Mouse (Mus musculus) liver, embryonic 18 days (tissue): ENCODE data around the gene Hdac1. TPM values are rescaled to one million over a fixed set of nuclear protein-coding genes. Genes with fewer than 3 reads are reported as not detected.

ENCODE experiments used
- polyA plus RNA-seq: library from polyadenylated mRNA; depleted of rRNA; stranded (reverse); fragments of >200 nt; gene quantifications from 2 replicates; pipeline ENCODE4 v1.2.3, GENCODE M21; 2012; rRNA removed

The Hdac1 gene
- polyA plus RNA-seq, result 54.0 and 56.1 TPM in 2 replicates

GRCm38 (mm10) chr4:129542592-129543141, at the start of gene Hdac1:
Gene Hdac1 (minus strand): TSS chr4:129542713.

GRCm38 (mm10) chr4:129578466-129578865, 36.0 kb upstream of the Hdac1 start, which contains the start of gene Fam167b:
Gene Fam167b (minus strand): TSS chr4:129578549.

DNA sequence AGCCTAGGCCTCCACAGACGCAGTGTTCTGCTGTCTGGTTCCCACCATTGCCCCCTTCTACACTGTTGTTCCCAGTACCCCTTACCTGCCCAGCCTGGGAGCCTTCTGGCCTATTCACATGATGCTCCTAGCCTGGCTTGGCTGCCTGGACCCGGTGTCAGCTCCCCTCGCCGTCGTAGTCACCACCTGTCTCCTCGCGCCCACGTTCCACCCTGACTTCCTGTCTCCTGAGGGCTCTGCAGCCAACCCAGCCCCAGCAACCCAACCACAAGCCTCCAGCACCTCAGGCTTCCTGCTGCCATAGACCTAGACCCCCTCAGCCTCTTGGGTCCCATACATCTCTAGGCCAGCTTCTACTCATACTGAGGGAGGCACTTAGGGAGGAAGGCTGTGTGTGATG, 30.9 kb upstream of the Hdac1 start, which contains the start of gene Lck:
Lck (minus strand) TSS at position 212 of the 400 bp plus-strand sequence.

DNA sequence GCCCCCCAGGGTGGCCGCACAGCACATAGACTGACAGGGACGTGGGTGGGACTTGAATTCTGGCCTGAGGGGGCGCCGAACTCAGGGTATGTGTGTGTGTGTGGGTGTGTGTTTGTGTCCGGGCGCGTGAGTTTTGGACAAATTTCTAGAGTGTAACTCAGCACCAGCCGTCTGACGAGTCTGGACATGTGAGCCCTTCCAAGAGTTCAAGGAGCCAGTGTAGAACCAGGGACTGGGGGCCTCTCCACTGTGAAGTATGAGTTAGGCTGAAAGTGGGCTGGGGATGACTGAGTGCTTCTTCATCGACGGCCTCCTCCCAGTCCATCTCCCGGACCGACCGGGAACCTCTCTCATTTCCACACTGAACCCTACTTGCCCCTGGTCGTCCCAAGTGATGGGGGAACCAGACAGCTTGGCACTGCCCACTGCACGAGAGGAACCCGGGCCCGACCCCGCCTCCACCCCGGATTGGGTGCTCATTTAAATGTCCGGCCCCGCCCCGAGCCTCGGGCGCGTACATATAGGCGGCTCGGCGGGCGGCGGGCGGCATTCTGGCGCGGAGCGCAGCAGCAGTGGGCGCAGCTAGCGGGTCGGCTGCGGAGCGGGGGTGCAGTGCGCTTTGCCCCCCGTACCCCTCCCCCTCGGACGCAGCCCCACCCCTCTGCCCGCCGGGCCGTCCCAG, 29.3 kb downstream of the Hdac1 start, which contains the start of gene Marcksl1:
Marcksl1 (plus strand) TSS at position 496 of the 682 bp plus-strand sequence.

DNA sequence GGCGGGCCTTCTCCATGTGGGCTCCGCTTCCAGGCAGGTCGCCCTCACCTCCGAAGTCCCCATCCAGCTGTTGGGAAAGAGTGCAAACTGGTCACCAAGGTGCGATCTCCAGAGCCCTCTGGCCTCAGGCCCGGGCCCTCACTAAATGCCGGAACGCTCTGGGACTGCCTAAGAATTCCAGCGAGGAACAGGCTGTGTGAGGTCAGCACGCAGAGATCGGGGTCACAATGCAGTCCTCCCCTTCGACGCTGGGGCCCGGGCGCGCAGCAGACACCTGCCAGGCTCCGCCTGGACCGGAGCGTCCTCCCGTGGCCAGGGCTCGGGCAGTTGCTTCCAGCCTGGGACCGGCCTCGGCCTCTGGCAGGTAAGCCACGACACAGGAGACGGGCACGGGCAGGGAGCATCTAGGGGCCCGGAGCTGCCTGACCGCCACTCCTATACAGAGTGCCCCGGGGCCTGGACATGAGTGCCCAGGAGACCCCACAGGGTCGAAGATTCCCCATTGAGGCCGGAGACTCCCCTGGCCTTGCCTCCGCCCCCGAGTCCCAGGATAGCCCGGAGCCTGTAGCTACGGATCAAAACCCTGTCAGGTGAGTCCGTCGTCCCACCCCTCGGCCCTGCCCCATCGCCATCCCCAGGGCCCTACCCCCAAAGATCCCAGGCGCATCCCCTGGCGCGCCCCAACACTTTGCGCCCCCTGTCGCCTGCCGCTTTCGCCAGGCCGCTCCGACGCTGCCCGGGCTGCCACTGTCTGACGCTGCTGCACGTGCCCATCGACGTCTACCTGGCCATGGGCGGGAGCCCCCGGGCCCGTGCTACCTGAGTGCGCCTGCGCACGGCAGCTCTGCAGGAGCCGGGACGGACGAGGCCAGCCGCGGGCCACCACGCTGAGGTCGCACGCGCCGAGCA, 51.3 kb downstream of the Hdac1 start, which contains the start of the genes Tssk3 and Fam229a:
Tssk3 (minus strand) TSS at position 51 of the 909 bp plus-strand sequence.
Fam229a (plus strand) TSS at position 219 of the 909 bp plus-strand sequence.

Other genes starting within 250 kb of the Hdac1 start
- 41.9 and 43.1 TPM in 2 replicates for gene Rbbp4, start 207.3 kb downstream of the Hdac1 start, polyA plus RNA-seq
- gene Zbtb8os, start 207.0 kb downstream of the Hdac1 start, polyA plus RNA-seq, result 32.4 and 33.6 TPM in 2 replicates
- gene Zbtb8a, start 164.6 kb downstream of the Hdac1 start, polyA plus RNA-seq, result 2.6 TPM in 2 replicates
- gene Zbtb8b, start 101.9 kb downstream of the Hdac1 start, polyA plus RNA-seq, result 1.6 and 1.8 TPM in 2 replicates
- 28.2 and 28.8 TPM in 2 replicates for gene Bsdc1, start 81.1 kb downstream of the Hdac1 start, polyA plus RNA-seq
- not detected in 2 replicates for gene Tssk3, start 51.7 kb downstream of the Hdac1 start, polyA plus RNA-seq
- 0.38 and 0.53 TPM in 2 replicates for gene Fam229a, start 51.5 kb downstream of the Hdac1 start, polyA plus RNA-seq
- 36.7 and 37.6 TPM in 2 replicates for gene Marcksl1, start 29.1 kb downstream of the Hdac1 start, polyA plus RNA-seq
- gene Lck, start 30.9 kb upstream of the Hdac1 start, polyA plus RNA-seq, result 3.4 and 3.7 TPM in 2 replicates
- 14.7 and 17.7 TPM in 2 replicates for gene Fam167b, start 35.8 kb upstream of the Hdac1 start, polyA plus RNA-seq
- gene Eif3i, start 57.9 kb upstream of the Hdac1 start, polyA plus RNA-seq, result 168 and 178 TPM in 2 replicates
- gene Tmem234, start 58.0 kb upstream of the Hdac1 start, polyA plus RNA-seq, result 61.2 and 61.3 TPM in 2 replicates
- 0.60 and 0.62 TPM in 2 replicates for gene Dcdc2b, start 71.5 kb upstream of the Hdac1 start, polyA plus RNA-seq
- gene Iqcc, start 76.4 kb upstream of the Hdac1 start, polyA plus RNA-seq, result 5.4 and 6.6 TPM in 2 replicates
- gene Ccdc28b, start 81.2 kb upstream of the Hdac1 start, polyA plus RNA-seq, result 13.5 and 15.0 TPM in 2 replicates
- 12.8 and 13.9 TPM in 2 replicates for gene Txlna, start 98.4 kb upstream of the Hdac1 start, polyA plus RNA-seq
- gene Kpna6, start 130.1 kb upstream of the Hdac1 start, polyA plus RNA-seq, result 8.6 and 9.1 TPM in 2 replicates
- gene Tmem39b, start 154.1 kb upstream of the Hdac1 start, polyA plus RNA-seq, result 7.4 and 7.7 TPM in 2 replicates
- gene Khdrbs1, start 199.6 kb upstream of the Hdac1 start, polyA plus RNA-seq, result 8.8 and 9.2 TPM in 2 replicates